Mouse (Mus musculus) kidney, adult 9 months (tissue): ENCODE results near the gene Mettl24.
A peak's percentile ranks its signal among the peaks of the same experiment; 100 is the strongest.

ENCODE experiments used
- DNase-seq: peaks from one replicate; pipeline ENCODE4 v3.0.0; 2022

The Mettl24 gene

DNA sequence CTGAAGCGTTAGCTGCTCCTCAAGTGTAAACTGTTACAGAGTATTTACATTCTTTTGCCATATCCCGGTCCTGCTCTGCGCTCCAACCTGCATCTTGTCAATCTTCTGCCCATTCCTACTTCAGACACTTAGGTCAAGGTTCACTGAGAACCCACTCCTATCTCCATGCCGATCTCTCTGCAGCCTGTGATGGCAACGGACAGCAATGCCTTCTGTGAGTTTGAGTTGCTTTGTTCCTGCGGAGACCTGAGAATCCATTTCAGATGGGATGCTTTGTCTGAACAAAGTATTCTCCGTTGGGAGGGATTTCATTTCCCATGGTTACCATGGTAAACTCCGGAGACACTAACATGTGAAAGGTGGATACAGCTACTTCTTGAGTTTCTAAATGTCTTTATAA, 2.6 kb downstream of the Mettl24 start:
- no peak for DNase-seq

DNA sequence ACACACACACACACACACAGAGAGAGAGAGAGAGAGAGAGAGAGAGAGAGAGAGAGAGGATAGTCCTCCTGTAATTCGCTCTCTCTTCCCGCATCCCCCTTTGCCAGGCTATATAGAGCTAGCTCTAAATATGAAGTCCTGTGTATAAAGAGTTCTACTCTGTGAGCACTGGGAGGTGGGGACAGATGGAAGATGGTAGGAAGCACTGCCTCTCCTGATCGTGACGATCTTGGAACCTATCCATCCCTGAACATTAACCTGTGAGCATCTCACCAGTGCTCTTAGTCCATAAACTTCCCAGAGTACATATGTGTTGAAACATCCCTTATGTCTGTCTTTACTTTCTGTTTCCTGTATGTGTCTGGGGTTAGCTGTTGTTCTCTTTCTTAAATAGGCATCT, 3.9 kb downstream of the Mettl24 start:
- no peak for DNase-seq

DNA sequence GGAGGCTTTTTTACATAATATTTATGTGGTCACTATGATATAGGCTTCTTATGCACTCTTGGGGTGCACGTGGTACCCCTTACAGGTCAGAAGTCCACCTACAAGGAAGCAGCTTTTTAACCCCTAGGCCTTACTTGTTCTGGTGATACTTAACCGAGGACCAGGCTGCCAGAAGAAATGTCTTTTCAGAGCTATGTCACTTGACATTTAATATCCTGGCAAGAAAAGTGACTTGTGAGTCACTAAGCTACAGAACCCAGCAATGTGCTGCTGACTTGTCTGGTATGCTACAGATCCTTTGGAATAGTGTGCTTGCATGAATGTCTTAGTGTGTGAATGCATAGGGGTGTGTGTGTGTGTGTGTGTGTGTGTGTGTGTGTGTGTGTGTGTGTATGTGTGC, 4.3 kb downstream of the Mettl24 start:
- no peak for DNase-seq

DNA sequence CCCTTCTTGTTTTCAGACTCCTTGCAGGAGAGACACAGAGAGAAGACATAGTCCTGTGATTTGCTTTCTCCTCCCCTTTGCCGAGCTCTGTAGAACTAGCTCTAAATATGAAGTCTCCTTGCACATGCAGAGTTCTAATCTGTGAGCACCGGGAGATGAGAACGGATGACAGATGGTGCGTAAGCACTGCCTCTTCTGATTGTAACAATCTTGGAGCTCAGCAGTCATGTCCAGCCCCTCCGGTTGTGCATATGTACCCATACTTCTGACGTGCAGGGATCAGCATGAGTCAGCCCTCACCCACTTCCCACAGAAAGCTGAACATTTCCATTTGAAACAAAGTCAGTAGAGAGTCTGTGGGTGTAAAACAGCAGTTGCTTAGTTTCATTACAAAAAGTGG, 5.2 kb downstream of the Mettl24 start:
- DNase-seq = no peak

GRCm38 (mm10) chr10:40688873-40689272, 5.8 kb downstream of the Mettl24 start:
- no peak for DNase-seq

DNA sequence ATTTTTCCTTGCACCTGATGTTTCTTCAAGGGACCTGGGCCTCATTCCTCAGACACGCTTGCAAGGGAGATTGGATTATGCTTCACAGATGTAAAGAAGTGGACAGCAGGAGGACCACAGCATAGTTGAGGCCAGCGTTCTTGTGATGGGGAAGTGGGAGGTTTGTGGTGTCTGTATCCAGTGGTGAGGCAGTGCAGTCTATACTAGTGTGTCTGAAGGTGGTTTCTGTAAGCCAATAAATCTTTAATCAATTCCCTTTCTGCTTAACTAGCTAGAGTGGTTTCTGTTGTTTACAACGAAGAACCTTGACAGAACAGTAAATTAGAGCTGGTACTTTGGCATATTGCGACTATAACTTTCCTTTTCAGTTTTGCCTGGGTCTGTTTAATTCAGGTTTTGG, 15.6 kb downstream of the Mettl24 start:
- no peak for DNase-seq

GRCm38 (mm10) chr10:40711127-40711526, 28.0 kb downstream of the Mettl24 start:
- DNase-seq = no peak

DNA sequence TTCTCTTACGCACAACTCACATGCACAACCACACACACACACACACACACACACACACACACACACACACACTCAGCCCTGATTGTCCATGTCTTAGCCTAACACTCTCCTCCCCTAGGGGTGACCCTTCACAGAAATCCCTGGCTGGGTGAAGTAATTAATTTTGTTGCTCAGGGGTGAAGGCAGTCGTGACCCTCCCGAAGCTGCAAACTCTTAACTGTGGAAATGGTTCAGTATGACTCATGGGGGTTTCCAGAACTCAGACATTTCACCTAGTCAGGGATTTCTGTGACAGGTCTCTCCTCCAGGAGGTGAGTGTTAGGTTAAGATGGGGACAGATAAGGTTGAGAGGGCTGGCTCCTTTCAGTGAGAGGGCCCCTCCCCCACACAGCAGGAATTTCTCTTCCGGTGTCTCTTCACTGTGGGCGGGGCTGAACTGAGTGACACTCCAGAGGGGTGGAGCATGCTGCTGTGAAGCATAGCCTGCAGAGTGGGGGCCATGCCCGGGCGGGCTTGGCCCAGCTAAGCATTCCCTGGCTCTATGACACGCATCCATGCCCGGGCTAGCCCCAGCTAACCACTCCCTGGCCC, 30.0 kb downstream of the Mettl24 start:
- DNase-seq = no peak

GRCm38 (mm10) chr10:40713829-40714228, 30.7 kb downstream of the Mettl24 start:
- DNase-seq = no peak

DNA sequence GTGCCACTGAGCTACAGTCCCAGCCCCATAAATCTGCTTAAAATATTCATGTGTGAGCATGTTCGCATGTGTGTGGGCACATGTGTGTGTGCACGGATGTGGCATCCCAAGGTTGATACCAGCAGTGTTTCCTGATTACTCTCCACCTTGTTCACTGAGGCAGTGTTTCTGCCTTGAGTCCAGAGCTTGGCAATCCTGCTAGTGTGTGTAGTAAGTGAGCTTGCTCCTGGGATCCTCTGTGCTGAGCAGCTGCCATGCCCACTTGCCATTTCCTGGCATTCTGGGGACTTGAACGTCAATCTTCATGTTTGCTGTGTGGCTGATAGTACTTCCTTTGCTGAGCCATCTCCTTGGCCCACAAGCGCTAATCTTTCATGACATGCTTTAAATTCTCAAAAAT, 32.1 kb downstream of the Mettl24 start:
- DNase-seq = no peak

- no peak for DNase-seq
Measured at GRCm38 (mm10) chr10:40716296-40716695, 33.2 kb downstream of the Mettl24 start.

GRCm38 (mm10) chr10:40716713-40717112, 33.6 kb downstream of the Mettl24 start:
- no peak for DNase-seq

DNA sequence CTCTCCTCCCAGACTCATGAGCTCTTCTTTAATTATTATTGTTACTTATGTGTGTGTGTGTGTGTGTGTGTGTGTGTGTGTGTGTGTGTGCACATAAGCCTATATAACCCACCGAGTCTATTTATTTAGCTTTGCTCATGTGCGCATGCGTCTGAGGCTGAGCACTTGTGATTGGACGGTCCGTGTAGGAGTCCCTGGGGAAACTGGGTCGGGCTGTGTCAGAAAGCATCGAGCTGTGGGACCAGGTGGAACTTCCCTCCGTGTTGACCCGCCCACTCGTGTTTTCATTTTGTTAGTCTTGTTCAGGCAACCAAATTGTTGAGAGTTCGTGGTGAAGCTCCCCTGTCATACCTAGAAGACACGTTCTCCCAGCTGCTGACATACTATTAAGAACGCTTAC, 35.3 kb downstream of the Mettl24 start:
- no peak for DNase-seq

GRCm38 (mm10) chr10:40719062-40719461, 36.0 kb downstream of the Mettl24 start:
- no peak for DNase-seq

DNA sequence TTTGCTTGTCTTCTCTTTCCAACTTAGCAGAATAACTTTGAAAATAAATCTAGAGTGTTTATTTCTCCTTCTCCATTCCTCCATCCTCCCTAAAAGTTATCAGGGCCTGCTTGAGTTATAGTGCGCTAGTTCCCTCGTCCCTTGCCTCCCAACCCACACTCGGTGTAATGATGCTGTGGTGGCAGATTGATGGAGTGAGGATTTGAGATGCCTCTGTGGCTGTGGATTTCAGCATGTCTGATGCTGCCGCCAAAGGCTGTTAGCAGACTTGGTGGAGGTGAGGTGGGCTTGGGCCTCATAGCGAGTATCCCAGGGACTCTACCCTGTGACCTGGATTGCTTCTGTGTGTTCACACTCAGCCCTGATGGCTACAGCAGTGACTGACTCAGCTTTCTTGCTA, 37.8 kb downstream of the Mettl24 start:
- DNase-seq = no peak

- DNase-seq = no peak
Measured at GRCm38 (mm10) chr10:40724342-40724741, 41.3 kb downstream of the Mettl24 start.

GRCm38 (mm10) chr10:40725066-40725465, 42.0 kb downstream of the Mettl24 start:
- DNase-seq = peak; percentile 17

GRCm38 (mm10) chr10:40725471-40725870, 42.4 kb downstream of the Mettl24 start:
- no peak for DNase-seq

- no peak for DNase-seq
Measured at GRCm38 (mm10) chr10:40726288-40726902, 43.3 kb downstream of the Mettl24 start.

DNA sequence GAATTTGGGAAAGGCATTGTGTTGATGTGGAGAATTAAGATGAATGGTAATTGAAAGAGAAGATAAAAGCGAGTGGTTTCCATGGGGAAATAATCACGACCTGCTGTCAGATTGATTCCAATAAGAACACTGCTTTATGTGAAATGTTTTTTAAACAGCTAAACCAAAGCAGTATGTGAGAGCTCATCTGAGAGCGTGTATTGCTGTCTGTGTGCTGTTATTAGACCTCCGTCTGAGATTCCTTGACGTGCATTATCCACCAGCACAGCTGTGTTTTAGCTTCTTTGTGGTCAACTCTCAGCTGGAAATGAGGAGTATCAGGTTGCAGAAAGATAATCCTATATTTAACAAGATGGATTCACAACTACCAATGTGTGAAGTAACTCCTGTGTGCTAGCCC, 43.9 kb downstream of the Mettl24 start:
- no peak for DNase-seq

DNA sequence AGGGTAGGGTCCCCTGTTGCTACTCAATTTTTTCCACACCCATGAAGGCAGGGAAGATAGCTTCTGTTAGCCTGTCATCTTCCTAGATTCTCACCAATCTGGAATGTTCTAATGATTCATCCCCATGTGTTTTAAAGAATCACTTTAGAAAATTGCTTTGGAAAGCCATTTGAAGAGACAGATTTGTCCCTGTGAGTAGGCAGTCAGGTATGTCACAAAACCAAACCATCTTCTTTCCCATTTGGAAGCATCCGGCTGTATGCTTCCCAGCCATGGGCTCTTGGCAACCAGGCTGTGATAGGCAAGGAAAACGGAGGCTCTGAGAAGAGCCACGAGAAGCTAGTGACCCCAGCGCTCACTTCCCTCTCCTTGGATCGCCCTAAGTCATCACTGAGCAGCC, 47.1 kb downstream of the Mettl24 start:
- DNase-seq = no peak

DNA sequence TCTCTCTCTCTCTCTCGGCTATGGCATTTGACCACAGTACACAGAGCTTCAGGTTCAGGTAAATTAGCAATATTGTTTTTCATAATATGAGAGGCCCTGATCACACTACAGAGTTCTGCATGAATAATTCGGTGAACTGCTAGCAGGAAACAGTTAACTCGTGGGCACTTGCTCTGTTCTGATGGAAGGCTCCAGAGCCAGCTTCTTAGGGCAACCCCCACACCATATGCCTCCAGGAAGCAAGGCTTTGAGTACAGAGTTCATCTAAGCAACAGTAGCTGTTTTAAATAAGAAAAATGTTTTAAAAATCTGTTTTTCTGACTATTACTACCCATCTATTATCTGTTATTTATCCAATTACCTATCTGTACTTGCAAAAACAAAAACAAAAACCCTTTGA, 50.2 kb downstream of the Mettl24 start:
- DNase-seq = no peak

DNA sequence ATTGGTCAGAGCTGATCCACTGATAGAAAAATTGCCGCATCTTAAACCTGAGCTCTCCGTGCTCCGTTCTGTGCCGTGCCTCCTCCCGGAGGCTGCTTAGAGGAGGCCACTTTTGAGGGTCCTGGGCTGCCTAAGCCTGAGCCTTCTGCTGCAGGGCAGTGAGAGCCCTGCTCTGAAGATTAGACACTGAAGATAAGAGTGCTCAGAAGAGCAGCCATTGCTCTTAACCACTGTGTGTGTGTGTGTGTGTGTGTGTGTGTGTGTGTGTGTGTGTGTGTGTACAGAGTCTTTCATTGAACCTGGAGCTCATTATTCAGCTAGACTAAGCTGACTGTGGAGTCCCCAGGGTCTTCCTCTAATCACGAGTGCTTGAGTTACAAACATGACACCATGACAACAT, 53.1 kb downstream of the Mettl24 start:
- DNase-seq = no peak

GRCm38 (mm10) chr10:40737274-40738112, 54.4 kb downstream of the Mettl24 start:
- DNase-seq = no peak
